Mouse (Mus musculus): ENCODE measurements around the gene Med9. TPM values are rescaled to one million over a fixed set of nuclear protein-coding genes. Genes with fewer than 3 reads are reported as not detected.

Gene Med9
- polyA plus RNA-seq (2021; fragmentation: Nextera tagmentation) = 54.1 and 54.5 TPM in 2 replicates
- long read RNA-seq, experiment 1, transcript Med9-201 (2 exons, 1,920 nt) = major isoform, 112 of 117 reads
- long read RNA-seq, experiment 1, partial matches to known transcripts = 0 of 117 reads
- long read RNA-seq, experiment 1, other reads (novel, unspliced or antisense) = 5 of 117 reads
- long read RNA-seq, experiment 2, transcript Med9-201 (2 exons, 1,920 nt) = major isoform, 203 of 213 reads
- long read RNA-seq, experiment 2, partial matches to known transcripts = 10 of 213 reads
- long read RNA-seq, experiment 2, other reads (novel, unspliced or antisense) = 0 of 213 reads

GRCm38 (mm10) chr11:59947752-59948400 lies at the start of gene Med9:
Gene Med9, plus strand, starts transcription at chr11:59948206.

GRCm38 (mm10) chr11:59964818-59965217 lies 16.8 kb downstream of the Med9 start, which contains the start of gene Rasd1:
Gene Rasd1, minus strand, starts transcription at chr11:59964944.

Other genes with a start within 250 kb of the Med9 start
- 0.18 and 0.53 TPM in 2 replicates for gene Pld6, start 160.6 kb upstream of the Med9 start, polyA plus RNA-seq (2021; fragmentation: Nextera tagmentation)
- gene Flcn, start 138.2 kb upstream of the Med9 start, polyA plus RNA-seq (2021; fragmentation: Nextera tagmentation) = 25.8 and 26.5 TPM in 2 replicates
- 109 and 113 TPM in 2 replicates for gene Nt5m, start 108.8 kb upstream of the Med9 start, polyA plus RNA-seq (2021; fragmentation: Nextera tagmentation)
- gene Cops3, start 108.4 kb upstream of the Med9 start, polyA plus RNA-seq (2021; fragmentation: Nextera tagmentation) = 110 and 113 TPM in 2 replicates
- 53.9 and 56.0 TPM in 2 replicates for gene Rasd1, start 16.7 kb downstream of the Med9 start, polyA plus RNA-seq (2021; fragmentation: Nextera tagmentation)
- 4.1 and 5.1 TPM in 2 replicates for gene Pemt, start 98.3 kb downstream of the Med9 start, polyA plus RNA-seq (2021; fragmentation: Nextera tagmentation)
- gene Rai1, start 156.8 kb downstream of the Med9 start, polyA plus RNA-seq (2021; fragmentation: Nextera tagmentation) = 20.3 and 22.4 TPM in 2 replicates